21 mouse cellular contexts compared by ENCODE assay signal in genomic region chr4:149215397-149215796, GRCm38 (mm10). TPM values are rescaled to one million over a fixed set of nuclear protein-coding genes. Genes with fewer than 3 reads are reported as not detected.
DNase-seq lines count a peak whose midpoint lies in the region; ATAC-seq and TF ChIP-seq lines count a peak whose summit lies in the region.
"Had no signal": no experiment of that assay in that cellular context is flagged by ENCODE, and none has a peak within 500 bp of the region (broad histone marks: within the 10 kb centered on the region; RNA-seq: fewer than 3 reads in every experiment).

No protein-coding gene starts in this region.

- TF ChIP-seq CTCF in intestine, postnatal 0 days (IDR thresholded peaks at IDR 0.05; ENCODE audit: low read depth), result no peak

- no peak for ATAC-seq in embryonic facial prominence, embryonic 14.5 days (ENCODE audit: low read depth)
- peak; percentile 85 for ATAC-seq in intestine, postnatal 0 days
- no peak for ATAC-seq in hindbrain, embryonic 16.5 days
- no peak for ATAC-seq in neural tube, embryonic 15.5 days (ENCODE audit: low FRiP score)
- ATAC-seq: forebrain, embryonic 13.5 days had no signal

- peaks cover 10% of the 10 kb centered on the region for H3K4me1 ChIP-seq in embryonic facial prominence, embryonic 14.5 days (ENCODE audit: control insufficient read depth, insufficient read depth, low read length)
- H3K4me1 ChIP-seq in intestine, postnatal 0 days (replicated peaks; ENCODE audit: control insufficient read depth, insufficient read depth, low read length), result peaks cover 7% of the 10 kb centered on the region; the same call in 1 of the 2 replicates
- H3K4me1 ChIP-seq in hindbrain, embryonic 16.5 days (ENCODE audit: control insufficient read depth, insufficient read depth, low read depth, low read length), result peaks cover 8% of the 10 kb centered on the region
- H3K4me1 ChIP-seq in neural tube, embryonic 15.5 days, result peaks cover 11% of the 10 kb centered on the region

- H3K9me3 ChIP-seq in embryonic facial prominence, embryonic 14.5 days (ENCODE audit: control insufficient read depth, low read length), result no peaks in the 10 kb centered on the region
- no peaks in the 10 kb centered on the region for H3K9me3 ChIP-seq in intestine, postnatal 0 days (ENCODE audit: control insufficient read depth)
- H3K9me3 ChIP-seq in hindbrain, embryonic 16.5 days (ENCODE audit: control insufficient read depth, low read length), result no peaks in the 10 kb centered on the region
- no peaks in the 10 kb centered on the region for H3K9me3 ChIP-seq in neural tube, embryonic 15.5 days (replicated peaks)
- H3K9me3 ChIP-seq: forebrain, embryonic 13.5 days; midbrain, embryonic 12.5 days had no signal

- no peak overlapping the region for H3K4me3 ChIP-seq in embryonic facial prominence, embryonic 14.5 days (ENCODE audit: low read depth, low read length)
- no peak overlapping the region for H3K4me3 ChIP-seq in intestine, postnatal 0 days (ENCODE audit: low read depth, low read length)
- no peak overlapping the region for H3K4me3 ChIP-seq in hindbrain, embryonic 16.5 days (ENCODE audit: low read length)
- no peak overlapping the region for H3K4me3 ChIP-seq in neural tube, embryonic 15.5 days (replicated peaks)
- H3K4me3 ChIP-seq: forebrain, embryonic 13.5 days; heart, embryonic 12.5 days; hindbrain, embryonic 10.5 days; midbrain, embryonic 12.5 days had no signal

- no peak overlapping the region for H3K4me2 ChIP-seq in embryonic facial prominence, embryonic 14.5 days (ENCODE audit: low read depth, low read length)
- H3K4me2 ChIP-seq in intestine, postnatal 0 days (replicated peaks; ENCODE audit: low read depth), result no peak overlapping the region; the same call in 1 of the 2 replicates
- no peak overlapping the region for H3K4me2 ChIP-seq in hindbrain, embryonic 16.5 days (ENCODE audit: low read length)
- no peak overlapping the region for H3K4me2 ChIP-seq in neural tube, embryonic 15.5 days
- H3K4me2 ChIP-seq: forebrain, embryonic 13.5 days; heart, embryonic 12.5 days; lung, embryonic 14.5 days; midbrain, embryonic 12.5 days had no signal

- no peak overlapping the region for H3K9ac ChIP-seq in embryonic facial prominence, embryonic 14.5 days (ENCODE audit: low read depth, low read length)
- no peak overlapping the region for H3K9ac ChIP-seq in intestine, postnatal 0 days (ENCODE audit: low read depth, low read length)
- H3K9ac ChIP-seq in hindbrain, embryonic 16.5 days (ENCODE audit: low read depth, low read length), result no peak overlapping the region
- H3K9ac ChIP-seq in neural tube, embryonic 15.5 days (replicated peaks), result no peak overlapping the region
- H3K9ac ChIP-seq: forebrain, embryonic 13.5 days; heart, embryonic 12.5 days; liver, embryonic 14.5 days; lung, embryonic 14.5 days; midbrain, embryonic 12.5 days had no signal

- 46% methylated on average over 2 of the region's 2 CpGs for WGBS in embryonic facial prominence, embryonic 14.5 days
- 14% methylated on average over 2 of the region's 2 CpGs for WGBS in intestine, postnatal 0 days
- WGBS in hindbrain, embryonic 16.5 days, result 61% methylated on average over 2 of the region's 2 CpGs
- 59% methylated on average over 2 of the region's 2 CpGs for WGBS in neural tube, embryonic 15.5 days

- H3K27ac ChIP-seq in embryonic facial prominence, embryonic 14.5 days (replicated peaks; ENCODE audit: low read depth, low read length), result peak overlapping the region; percentile 48; the same call in 1 of the 2 replicates
- H3K27ac ChIP-seq in intestine, postnatal 0 days (ENCODE audit: low read depth, low read length), result peak overlapping the region; percentile 58
- no peak overlapping the region for H3K27ac ChIP-seq in hindbrain, embryonic 16.5 days (ENCODE audit: low read depth, low read length)
- no peak overlapping the region for H3K27ac ChIP-seq in neural tube, embryonic 15.5 days (replicated peaks)
- H3K27ac ChIP-seq: forebrain, embryonic 13.5 days; hindbrain, embryonic 10.5 days; liver, embryonic 14.5 days; midbrain, embryonic 12.5 days had no signal

- H3K27me3 ChIP-seq in embryonic facial prominence, embryonic 14.5 days (replicated peaks; ENCODE audit: control insufficient read depth, insufficient read depth, low read length), result no peaks in the 10 kb centered on the region
- H3K27me3 ChIP-seq in intestine, postnatal 0 days (replicated peaks; ENCODE audit: control insufficient read depth, insufficient read depth, low read length), result no peaks in the 10 kb centered on the region
- no peaks in the 10 kb centered on the region for H3K27me3 ChIP-seq in hindbrain, embryonic 16.5 days (replicated peaks; ENCODE audit: control insufficient read depth, insufficient read depth, low read length)
- H3K27me3 ChIP-seq in neural tube, embryonic 15.5 days (replicated peaks), result no peaks in the 10 kb centered on the region
- H3K27me3 ChIP-seq: forebrain, embryonic 13.5 days; heart, embryonic 12.5 days; midbrain, embryonic 12.5 days had no signal

- DNase-seq in embryo, embryonic 9.5 days (ENCODE audit: extremely low spot score), result peak; percentile 7
- DNase-seq in embryo, embryonic 11 days, result no peak
- DNase-seq in MN1 (ENCODE audit: low spot score), result peak; percentile 24
- no peak for DNase-seq in embryonic facial prominence, embryonic 14.5 days (ENCODE audit: low spot score)
- DNase-seq in cerebellum, postnatal 14 days, result no peak
- DNase-seq: cerebellum, adult 8-10 months; gastrocnemius, postnatal 10 days; heart, adult 11 months; heart, postnatal 10 days; kidney, adult 8-10 months; kidney, postnatal 10 days; layer of hippocampus, postnatal 36 days; lung, embryonic 14.5 days had no signal

- peaks cover 57% of the 10 kb centered on the region for H3K36me3 ChIP-seq in embryonic facial prominence, embryonic 14.5 days (ENCODE audit: control insufficient read depth, insufficient read depth, low read length)
- H3K36me3 ChIP-seq in intestine, postnatal 0 days (ENCODE audit: control insufficient read depth, insufficient read depth), result peaks cover 48% of the 10 kb centered on the region
- H3K36me3 ChIP-seq in hindbrain, embryonic 16.5 days (ENCODE audit: control insufficient read depth, insufficient read depth, low read length), result peaks cover 52% of the 10 kb centered on the region
- H3K36me3 ChIP-seq in neural tube, embryonic 15.5 days, result peaks cover 83% of the 10 kb centered on the region

RNA-seq across cellular contexts. Expression of gene Pgd, which starts 48.8 kb away (rescaled TPM):
- 43.3 and 43.7 TPM in 2 replicates for polyA plus RNA-seq in embryonic facial prominence, embryonic 14.5 days (2014; fragmentation: Nextera tagmentation; extraction: Ambion mirVana)
- 109 and 113 TPM in 2 replicates for polyA plus RNA-seq in intestine, postnatal 0 days (2015; fragmentation: Nextera tagmentation; extraction: Ambion mirVana)
- 122 and 123 TPM in 2 replicates for polyA plus RNA-seq in hindbrain, embryonic 16.5 days (2015; fragmentation: Nextera tagmentation; extraction: Ambion mirVana)
- 107 and 121 TPM in 2 replicates for polyA plus RNA-seq in neural tube, embryonic 15.5 days (2015; fragmentation: Nextera tagmentation; extraction: Ambion mirVana)

Comparison
In these comparisons a context has a peak if more than half of its experiments do, and no peak if none do; other contexts are left out.
1. DNase-seq: peak in embryo, embryonic 9.5 days (single experiment) and MN1 (single experiment); none in embryo, embryonic 11 days (single experiment), embryonic facial prominence, embryonic 14.5 days (single experiment) and cerebellum, postnatal 14 days (0 of 2).
2. H3K27ac ChIP-seq: peak in embryonic facial prominence, embryonic 14.5 days (single experiment) and intestine, postnatal 0 days (single experiment); none in hindbrain, embryonic 16.5 days (single experiment) and neural tube, embryonic 15.5 days (single experiment).